Mouse (Mus musculus) heart, postnatal 0 days (tissue): ENCODE results near the gene Tacr2.

Experiments
- CTCF ChIP-seq: IDR thresholded peaks from 2 replicates; pipeline ENCODE4 v1.5.1; 2016; ENCODE audit warnings: antibody characterized with exemption, control low read depth, low read depth
- EP300 ChIP-seq: IDR thresholded peaks from 2 replicates; pipeline ENCODE4 v1.6.1; 2016; ENCODE audit warnings: antibody characterized with exemption, low read depth

- TF ChIP-seq EP300 (no peak), CTCF (no peak)
Measured at GRCm38 (mm10) chr10:62242358-62242757, 9.9 kb upstream of the Tacr2 start.
